Mouse (Mus musculus) heart, postnatal 0 days (tissue): ENCODE results near the gene Gtf2f2.

Experiments used
- CTCF ChIP-seq: IDR thresholded peaks from 2 replicates; pipeline ENCODE4 v1.5.1; 2016; ENCODE audit warnings: antibody characterized with exemption, control low read depth, low read depth
- EP300 ChIP-seq: IDR thresholded peaks from 2 replicates; pipeline ENCODE4 v1.6.1; 2016; ENCODE audit warnings: antibody characterized with exemption, low read depth

- no peak for TF ChIP-seq CTCF
- no peak for TF ChIP-seq EP300
Observed at GRCm38 (mm10) chr14:75998082-75998481, 12.6 kb downstream of the Gtf2f2 start.
